Mouse (Mus musculus): ENCODE data around the gene Erfe.
A peak's percentile ranks its signal among the peaks of the same experiment; 100 is the strongest.

Erfe gene

DNA sequence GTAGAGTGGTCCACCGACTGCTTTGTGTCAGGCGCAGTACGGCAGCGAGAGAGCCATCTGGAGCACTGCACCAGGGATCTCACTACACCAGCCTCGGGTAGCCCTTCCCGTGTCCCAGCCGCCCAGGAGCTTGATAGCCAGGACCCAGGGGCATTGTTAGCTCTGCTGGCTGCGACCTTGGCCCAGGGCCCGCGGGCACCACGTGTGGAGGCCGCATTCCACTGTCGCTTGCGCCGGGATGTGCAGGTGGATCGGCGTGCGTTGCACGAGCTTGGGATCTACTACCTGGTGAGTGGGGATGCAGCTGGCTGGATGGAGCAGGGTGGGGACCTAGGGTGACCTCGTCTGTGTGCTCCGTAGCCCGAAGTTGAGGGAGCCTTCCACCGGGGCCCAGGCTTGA, 3.8 kb downstream of the Erfe start:
- no peak for DNase-seq (ENCODE audit: low read depth in 2 of 2, low spot score in 2 of 2)

DNA sequence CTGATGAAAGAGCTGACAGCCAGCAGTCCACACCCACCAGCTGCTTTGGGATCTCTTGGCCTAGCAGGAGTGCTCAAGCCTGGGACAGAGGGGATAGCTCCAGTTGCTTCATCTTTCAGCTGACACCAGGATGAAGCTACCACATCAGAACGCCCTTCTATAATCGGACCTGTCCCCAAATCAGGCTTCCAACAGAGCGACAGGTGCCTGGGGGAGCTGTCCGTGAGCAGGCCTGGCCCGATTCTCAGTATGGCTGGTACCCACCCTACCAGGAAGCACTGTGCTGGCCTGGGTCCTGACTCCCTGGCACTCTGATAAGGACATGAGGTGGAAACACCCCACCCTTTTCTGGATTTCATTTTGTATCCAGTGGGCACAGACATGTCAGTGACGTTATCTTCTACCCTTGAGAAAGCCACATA, 7.2 kb downstream of the Erfe start:
- DNase-seq (ENCODE audit: low read depth in 2 of 2, low spot score in 2 of 2): no peak

DNA sequence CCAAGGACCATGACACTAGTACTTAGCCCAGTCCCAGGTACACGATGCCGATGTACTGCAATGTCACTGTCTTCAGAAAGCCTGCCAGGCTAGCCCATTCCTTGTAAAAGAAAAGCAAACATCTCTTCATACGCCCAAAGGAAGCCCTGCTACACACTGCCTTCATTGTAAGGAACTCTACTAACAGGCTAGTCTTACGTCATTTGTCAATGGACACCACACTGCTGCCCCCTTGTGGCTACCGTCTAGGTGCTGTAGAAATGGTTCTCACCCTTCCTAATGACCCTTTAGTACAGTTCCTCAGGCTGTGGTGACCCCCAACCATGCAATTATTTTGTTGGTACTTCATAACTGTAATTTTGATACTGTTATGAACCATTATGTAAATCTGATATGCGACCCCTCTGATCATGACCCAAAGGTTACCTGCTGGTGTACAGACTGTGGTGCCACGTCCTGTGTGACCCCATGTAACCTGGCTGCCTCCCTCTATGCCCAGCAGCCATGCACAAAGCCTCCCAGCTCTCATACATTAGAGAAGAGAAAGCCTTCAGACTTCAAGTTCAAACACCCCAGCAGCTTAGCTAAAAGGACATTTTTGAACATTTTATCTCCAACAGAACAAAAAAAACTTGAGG, 14.3 kb downstream of the Erfe start:
- peak; percentile 32 to 60 for DNase-seq (ENCODE audit: low read depth in 2 of 2, low spot score in 2 of 2)

DNA sequence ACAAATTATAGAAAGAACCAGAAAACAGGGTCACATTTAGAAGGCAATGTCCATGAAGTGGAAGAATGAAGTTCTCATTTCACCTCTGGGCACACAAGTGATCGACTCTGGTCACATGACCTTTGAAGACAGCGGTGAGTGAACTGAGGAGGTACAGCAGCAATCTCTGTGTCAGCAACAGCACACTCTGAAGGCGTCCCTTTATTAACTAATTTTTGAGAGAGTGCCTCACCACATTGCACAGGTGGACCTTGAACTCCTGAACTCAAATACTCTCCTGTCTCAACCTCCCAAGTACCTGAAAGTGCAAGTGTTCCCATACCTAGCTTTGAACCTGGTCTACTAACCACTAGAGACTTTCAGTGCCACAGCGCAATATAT, 14.9 kb downstream of the Erfe start:
- DNase-seq (ENCODE audit: low read depth in 2 of 2, low spot score in 2 of 2): no peak

DNA sequence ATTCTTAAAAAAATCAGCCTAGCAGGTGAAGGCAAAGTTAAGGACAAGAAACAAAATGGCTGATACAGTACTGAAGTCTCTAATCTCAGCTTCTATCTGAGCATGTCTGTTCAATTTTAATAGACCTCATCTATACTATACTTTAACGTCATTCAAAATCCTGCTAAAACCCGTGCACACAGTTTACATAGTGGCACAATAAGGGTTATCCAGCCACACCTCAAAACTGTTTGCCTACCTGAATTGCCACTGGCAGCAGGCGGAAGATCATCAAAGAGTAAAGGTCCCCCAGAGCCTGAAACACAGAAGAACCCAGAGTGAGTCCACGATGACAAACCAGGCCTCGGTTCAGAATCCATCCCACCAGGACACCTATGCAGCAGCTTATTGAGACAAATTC, 24.1 kb downstream of the Erfe start:
- no peak for DNase-seq (ENCODE audit: low read depth in 2 of 2, low spot score in 2 of 2)

DNA sequence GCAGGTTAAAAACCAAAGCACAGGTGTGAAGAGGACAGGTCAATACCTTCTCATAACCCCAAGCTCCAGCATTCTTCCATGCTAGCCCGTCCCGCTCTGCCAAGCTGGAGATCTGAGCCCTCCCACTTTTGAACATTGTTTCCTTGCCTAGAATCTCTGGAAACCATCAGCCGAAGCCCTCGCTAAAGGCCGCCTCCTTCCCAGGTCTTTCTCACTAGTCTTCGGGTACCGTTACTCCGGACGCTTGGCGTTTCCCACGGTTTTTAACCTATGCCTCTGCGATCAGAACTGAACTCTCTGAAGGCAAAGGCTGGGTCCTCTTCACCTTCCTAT, 31.7 kb downstream of the Erfe start:
- DNase-seq (ENCODE audit: low read depth in 2 of 2, low spot score in 2 of 2): no peak

DNA sequence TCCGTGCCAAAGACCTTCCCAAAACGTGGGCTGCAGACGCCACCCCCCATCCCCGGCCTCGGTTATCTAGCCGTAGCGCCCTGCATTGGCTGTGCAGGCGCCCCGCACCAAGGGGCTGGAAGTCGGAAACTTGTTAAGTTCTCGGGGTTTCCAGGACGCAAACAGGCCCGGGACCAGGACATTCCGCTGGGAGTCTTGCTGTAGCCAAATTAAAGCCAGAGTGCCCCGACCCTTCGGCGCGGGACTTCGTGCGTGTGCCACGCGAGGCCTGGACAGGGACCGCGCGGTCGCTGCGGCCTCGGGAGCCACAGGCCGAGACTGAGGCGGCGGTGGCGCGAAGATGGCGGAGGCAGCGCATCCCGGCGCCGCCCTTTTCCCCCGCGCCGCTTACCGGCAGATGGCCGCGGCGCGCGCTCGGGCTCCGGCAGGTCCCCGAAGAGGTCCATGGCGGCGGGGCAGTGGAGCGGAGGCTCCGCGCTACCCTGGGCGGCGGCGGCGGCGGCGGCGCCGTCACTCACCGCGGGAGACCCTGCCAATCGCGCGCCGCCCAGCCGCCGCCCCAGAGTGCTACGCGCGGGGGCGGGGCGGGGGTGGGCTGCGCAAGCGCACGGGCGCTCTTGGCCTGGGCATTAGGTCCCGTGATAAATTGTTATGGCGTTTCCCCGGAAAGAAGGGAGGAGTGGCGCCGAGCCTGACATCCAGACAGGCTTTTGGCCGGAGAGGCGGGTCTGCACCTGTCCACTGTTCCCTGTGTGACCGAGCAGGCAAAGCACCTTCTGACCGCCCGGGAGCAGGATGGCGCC, 32.2 kb downstream of the Erfe start, which contains the start of gene Ilkap:
TSS of gene Ilkap (minus strand) at position 556 of the 803 bp plus-strand sequence.
- DNase-seq (ENCODE audit: low read depth in 2 of 2, low spot score in 2 of 2): peak; percentile 66 to 71

DNA sequence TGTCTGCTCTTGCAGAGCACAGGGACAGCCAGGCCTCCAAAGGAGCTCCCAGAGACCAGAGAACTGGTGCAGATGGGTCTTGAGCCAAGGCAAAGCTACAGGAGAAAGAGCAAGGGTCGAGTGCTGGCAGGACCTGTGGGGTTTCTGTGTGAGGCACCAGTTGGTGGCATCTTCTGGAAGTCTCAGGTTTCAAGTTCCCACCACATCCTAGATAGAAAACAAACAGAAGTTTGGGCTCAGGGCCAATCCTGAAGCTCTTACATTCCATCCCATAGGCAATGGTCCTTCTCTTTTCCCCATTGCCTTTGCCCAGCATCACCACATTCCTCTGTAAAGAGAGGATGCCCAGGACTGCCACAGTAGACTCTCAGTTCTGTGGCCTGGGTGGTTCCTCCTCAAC, 38.7 kb downstream of the Erfe start:
- no peak for DNase-seq (ENCODE audit: low read depth in 2 of 2, low spot score in 2 of 2)

DNA sequence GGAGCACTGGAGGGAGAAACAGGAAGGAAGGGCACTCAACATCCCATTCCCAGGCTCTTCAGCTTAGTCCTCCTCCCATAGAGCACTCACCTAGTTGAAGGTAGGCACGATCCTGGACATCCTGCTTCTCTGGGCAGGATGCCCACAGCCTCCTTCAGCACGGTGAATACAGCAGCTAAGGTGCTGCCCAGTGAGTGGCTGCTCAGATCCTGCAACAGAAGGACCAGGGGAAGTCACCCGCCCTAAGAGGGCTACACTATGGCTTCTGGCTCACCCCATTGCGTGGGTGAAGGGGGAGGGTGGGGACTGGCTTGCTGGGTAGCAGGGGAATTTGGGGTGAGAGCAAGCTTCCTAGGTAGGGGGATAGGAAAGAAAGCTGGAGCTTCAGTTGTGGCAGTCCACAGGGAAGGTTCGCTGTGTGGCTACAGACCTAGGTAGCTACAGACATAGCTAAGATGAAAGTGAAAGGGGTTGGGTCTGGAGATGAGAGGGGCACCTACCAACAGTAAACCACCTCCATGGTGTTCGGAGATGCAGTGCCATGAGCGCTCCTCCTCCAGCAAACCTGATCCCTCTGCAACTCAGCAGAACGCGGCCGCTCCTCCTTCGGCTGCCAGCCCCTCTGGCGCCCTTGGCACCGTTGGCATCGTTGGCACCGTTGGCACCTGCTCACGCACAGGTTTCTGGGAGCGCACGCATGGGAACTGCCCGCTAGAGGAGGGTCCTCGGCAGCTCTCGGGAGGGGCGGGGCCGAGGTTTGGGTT, 39.4 kb downstream of the Erfe start:
- DNase-seq (ENCODE audit: low read depth in 2 of 2, low spot score in 2 of 2): no peak

DNA sequence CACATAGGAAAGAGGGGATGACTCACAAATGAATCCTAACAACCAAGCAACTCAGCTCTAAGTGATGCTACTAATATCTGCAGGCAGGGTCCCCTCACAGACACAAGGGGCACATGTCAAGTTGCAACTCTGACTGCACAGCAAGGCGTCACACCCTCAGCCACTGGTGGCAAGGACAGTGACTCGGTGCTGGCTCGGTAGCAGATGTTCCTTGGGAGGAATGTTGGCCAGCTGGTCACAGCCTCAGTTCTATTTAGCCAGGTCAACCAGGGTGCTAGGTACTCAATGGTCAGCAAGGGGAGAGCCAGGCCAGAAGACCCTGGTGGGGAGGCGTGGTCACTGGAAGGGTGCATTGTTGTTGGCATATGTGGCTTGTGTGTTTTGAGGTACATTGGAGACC, 41.6 kb downstream of the Erfe start:
- no peak for DNase-seq (ENCODE audit: low read depth in 2 of 2, low spot score in 2 of 2)

DNA sequence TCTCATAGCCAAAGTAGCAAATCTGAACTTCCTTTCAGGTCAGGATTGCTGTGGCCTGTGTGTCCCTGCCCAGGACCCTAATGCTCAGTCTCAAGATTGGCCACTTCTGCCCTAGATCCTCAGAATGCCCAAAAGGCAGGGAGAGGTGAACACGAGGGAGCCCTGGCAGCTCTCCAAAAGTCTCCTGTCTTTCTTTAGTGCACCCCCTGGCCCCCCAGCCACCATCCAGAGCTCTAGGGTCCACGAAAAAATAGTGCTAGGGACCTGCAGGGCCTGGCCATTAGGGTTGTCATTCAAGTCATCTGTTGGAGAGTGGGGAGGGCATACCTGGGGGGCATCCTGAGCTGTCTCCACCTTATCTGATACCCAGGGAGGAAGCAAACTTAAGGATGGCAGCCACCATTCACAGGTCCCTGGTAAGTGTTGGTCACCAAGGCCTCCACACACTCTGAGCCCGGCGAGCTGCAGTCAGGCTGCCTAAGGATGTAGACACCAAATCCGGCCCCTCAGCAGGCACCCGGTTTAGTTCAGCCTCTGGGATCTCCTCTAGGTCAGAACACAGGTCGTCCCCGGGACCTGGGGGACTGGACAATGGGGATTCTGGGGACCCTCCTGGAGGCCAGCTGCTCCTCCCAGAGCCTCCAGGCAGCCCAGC, 45.5 kb downstream of the Erfe start:
- DNase-seq (ENCODE audit: low read depth in 2 of 2, low spot score in 2 of 2): no peak

DNA sequence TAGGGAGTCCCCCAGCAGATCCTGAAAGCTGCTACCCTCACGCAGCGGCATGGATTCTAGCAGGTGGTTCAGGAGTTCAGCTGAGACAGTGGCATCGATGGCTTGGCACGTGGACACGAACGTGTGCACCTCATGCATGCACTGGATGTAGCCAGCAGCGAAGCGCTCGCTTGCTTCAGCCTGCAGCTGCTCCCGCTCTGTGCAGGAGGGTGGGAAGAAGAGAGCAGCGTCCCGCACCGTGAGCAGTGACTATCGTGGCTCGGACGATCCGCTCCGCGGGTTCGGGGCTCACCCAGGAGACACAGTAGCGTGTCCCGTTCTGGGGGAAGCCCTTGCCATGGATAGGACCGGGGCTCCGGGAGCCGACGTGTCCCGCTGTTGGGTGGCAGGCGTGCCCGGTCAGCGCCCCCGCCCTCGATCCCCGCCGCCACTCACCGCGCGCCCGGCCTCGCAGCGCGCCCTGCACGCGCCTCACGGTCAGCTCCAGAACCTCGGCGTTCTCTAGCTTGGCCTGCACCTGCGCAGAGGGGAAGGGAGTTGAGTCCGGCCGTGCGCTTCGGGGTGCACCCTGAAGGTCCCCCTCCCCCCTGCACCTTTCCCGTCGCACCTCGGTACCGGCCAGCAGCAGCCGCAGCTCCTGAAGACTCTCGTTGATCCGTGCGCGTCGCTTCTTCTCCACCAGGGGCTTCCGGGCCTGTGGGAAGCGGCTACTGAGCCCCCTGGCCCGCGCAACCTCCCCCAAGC, 46.2 kb downstream of the Erfe start:
- no peak for DNase-seq (ENCODE audit: low read depth in 2 of 2, low spot score in 2 of 2)

DNA sequence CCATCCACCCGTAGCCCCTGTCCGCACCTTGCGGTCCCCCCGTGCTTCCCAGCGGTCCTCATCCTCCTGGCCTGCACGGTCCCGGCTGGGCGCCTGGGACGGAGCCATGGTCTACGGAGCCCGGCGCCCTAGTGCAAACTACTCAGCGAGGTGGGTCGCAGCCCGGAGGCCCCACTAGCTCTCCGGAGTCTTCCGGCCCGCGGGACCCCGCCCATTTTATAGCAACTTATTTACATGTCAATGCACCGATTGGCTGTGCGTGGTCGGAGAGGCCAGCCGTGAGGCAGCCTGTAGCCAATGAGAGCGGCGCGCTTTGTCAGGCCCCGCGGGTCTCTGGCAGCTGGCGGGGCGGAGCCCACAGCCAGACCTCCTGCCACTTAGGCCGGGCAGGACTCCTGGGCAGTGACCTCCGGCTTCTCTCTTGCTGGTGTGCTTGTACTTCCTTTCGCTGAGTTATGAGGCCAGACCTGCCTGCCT, 46.8 kb downstream of the Erfe start:
- peak; percentile 86 to 89 for DNase-seq (ENCODE audit: low read depth in 2 of 2, low spot score in 2 of 2)

DNA sequence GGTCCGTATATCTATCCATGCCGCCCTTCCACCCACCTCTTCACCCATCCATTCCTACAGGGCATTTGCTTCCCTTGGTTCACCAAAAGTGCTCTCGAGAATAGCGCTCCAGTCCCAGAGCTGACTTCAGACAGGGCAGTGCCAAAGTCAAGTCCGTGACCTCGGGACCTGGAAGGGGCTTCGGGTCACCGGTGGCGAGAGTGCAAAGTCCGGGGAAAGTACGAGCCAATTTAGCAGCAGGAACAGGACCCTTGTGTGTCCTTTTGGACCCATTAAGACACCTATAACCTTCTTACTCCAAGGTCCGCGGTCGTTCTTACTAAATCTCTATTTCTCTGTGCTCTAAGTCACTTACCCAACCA, 47.3 kb downstream of the Erfe start:
- DNase-seq (ENCODE audit: low read depth in 2 of 2, low spot score in 2 of 2): no peak

DNA sequence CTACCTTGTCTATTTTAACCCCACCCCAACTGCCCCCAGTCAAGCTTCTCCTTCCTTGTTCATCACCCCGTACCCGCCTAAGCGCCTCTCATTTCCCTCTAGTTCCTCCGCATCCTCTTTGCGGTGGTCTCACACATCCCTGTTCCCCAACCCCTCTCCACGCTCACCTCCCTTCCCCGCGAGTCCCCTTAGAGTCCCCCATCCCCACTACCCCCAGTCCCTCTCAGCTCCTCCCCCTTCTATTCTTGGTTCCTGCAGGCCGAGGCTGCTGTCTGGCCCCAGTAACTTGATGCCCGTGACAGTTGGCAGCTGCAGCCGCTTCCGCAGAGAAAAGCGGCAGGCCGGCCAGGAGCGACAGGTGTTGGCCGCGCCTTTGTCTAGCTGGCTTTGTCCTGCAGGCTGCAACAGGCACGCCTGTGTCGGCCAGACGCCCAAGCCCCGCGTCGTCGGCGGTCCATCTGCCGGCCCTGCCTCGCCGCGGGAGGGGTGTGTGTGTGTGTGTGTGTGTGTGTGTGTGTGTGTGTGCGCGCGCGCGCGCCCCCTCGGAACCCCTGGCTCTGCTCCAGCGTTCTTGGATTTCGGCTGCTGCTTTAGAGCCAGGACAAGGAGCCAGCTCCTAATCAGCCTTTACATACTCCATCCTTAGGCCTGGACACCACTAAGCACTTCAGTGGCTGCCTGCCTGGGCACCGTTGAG, 47.8 kb downstream of the Erfe start, which contains the start of gene Hes6:
TSS of gene Hes6 (minus strand) at position 141 of the 697 bp plus-strand sequence.
- peak in 1 of 2 experiments; percentile 20 for DNase-seq (ENCODE audit: low read depth in 2 of 2, low spot score in 2 of 2)

DNA sequence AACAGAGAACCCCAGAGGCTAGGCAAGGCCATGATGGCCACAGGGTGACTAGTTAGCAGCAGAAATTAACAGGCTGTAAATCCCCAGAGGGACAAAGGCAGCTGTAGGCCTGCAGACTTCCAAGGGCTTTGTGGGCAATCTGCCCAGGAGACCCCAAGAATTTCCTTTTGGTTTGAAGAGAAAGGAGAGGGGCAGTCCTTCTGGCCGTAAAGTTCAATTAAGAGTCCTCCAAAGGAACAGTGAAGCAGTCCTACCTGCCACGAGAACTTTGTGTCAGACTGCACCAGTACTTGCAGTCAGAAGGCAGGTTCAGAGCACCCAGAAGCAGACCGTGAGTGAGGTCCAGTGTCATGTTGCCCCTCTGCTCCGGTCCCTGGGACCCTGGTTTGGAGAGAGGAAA, 48.7 kb downstream of the Erfe start:
- DNase-seq (ENCODE audit: low read depth in 2 of 2, low spot score in 2 of 2): no peak

DNA sequence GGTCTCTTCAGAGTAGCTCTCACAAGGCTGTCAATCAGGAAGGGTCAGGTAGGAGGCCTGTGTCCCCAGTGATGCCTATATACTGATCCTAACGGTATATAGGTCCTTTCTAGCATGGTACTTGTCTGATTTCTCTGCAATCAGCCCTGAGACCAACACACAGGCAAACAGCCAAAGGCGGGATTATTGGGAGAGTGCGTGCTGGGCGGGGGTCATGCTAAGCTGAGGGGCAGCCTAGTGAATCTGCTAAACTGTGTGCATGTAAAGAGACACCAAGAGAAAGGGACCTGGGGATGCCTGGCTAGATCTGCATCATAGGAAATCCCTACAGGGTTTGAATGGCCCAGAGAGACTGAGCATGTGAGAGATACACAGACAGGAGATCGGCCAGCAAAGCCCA, 49.1 kb downstream of the Erfe start:
- no peak for DNase-seq (ENCODE audit: low read depth in 2 of 2, low spot score in 2 of 2)

DNA sequence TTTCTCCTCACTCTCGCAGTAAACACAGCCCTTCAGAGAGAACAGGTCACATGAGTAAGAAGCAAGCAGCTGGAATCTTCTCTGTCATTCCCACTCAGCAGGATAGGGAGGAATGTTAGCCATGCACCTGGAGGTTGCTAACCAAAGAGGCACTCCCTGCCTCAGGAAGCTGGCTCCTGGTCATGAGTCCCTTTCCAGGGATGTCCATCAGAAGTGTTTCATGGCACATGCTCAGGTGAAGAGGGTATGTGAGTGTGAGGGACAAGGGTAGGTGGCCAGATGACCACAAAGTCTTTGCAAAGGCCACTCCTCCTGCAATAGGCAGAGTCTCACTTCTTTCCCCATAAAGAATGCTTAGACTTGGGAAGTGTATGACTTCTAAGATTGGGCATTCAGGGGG, 51.8 kb downstream of the Erfe start:
- DNase-seq (ENCODE audit: low read depth in 2 of 2, low spot score in 2 of 2): no peak

DNA sequence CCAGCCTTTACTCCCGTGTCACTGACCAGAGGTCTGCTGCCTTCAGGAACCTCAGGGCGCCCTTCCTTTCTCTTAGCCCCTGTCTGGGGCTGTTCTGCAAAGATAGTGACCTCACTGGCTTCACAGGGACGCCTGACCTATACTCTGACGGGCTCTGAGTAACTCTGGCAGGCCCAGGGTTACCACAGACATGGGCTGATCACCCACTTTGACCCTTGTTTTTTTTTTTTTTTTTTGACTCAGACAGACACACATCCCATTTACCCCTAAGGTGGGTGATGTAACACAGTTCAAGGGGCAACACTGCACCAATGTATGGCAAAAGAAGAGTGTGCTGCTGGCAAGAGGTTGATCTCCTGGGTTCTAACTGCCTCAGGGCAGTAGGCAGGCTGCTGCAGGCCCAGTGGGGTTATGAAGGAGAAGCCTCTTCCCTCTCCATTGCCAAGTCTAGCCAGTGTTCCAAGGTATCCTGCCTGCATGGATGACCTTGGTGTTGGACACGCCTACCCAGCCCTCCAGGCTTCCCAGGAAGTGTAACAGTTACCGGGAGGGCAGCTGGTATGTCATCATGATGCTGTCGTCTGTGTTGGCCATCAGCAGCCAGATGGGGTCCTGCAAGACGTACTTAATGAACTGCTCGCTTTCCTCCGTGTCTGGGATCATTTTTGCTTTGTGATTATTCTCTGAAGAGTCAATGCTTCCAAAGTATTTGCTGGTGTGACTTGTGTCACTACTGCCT, 53.8 kb downstream of the Erfe start:
- no peak for DNase-seq (ENCODE audit: low read depth in 2 of 2, low spot score in 2 of 2)
